Mouse (Mus musculus): Measurements from ENCODE around the gene Slc25a30.

DNA sequence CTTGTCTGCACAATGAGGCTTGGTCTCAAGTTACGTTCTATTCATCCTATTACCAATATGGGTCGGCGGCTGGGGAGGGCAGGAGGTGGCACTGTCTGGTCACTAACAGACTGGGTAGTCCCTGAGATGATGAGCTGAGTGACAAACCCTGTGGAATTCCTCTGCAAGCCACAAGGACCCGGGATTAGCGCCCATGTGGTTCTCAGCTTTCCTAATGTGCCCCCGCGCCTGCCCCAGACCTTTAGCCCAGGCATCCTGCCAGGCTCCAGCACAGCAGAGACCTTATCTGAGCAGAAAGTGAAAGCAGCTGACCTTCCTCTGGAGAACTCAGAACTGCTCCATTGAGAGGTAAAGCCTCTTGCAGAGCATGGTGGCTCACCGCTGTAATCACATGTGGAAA, 21.0 kb upstream of the Slc25a30 start:
- TF ChIP-seq POLR2A (IDR thresholded peaks at IDR 0.05; ENCODE audit: borderline replicate concordance, extremely low read depth, low read depth, low read length) (no peak), CTCF (IDR thresholded peaks at IDR 0.05; ENCODE audit: insufficient read depth, low read length) (no peak)

Data from lung, adult 2 months (tissue).